Mouse (Mus musculus): ENCODE data around the gene Ccl27a. TPM values are rescaled to one million over a fixed set of nuclear protein-coding genes. Genes with fewer than 3 reads are reported as not detected.
A peak's percentile ranks its signal among the peaks of the same experiment; 100 is the strongest.

Ccl27a gene
- polyA plus RNA-seq, 1 experiment: 34.5 TPM

DNA sequence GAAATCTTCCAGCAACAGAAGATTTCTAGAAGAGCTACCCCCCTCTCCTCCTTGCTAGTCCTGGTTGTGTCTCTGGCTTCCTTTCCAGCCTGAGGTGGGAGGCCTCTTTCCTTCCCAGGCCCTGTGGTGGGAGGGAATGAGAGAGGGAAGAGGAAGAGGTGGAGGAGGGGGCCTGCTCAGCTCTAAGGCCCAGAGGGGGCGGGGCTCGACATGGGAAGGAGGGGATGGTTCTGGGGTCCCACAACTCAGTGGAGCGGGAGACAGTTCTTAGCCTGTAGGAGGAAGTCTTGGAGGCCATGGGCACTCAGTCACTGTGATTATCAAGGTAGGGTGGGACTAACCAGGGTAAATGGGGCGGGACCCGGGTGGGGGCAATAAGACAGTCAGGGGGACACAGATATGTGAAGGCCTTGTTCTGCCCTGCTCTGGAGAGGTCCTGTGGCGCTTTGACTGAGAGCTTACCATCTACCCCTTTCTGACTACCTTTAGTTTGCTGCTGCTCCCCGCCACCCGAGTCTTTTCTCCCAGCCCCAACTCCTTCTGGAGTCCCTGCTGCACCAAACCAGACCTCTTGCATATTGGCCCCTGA lies 11.9 kb downstream of the Ccl27a start:
- H3K4me3 ChIP-seq (replicated peaks; ENCODE audit: extremely low read depth, low read depth, low read length): no peak overlapping the region
- no peak for TF ChIP-seq CTCF (IDR thresholded peaks at IDR 0.05; ENCODE audit: insufficient read depth, low read length)
- no peak for TF ChIP-seq POLR2A (IDR thresholded peaks at IDR 0.05; ENCODE audit: borderline replicate concordance, extremely low read depth, low read depth, low read length)
- WGBS: 62% methylated on average over 8 of the region's 8 CpGs
- DNase-seq: no peak
- H3K4me1 ChIP-seq (ENCODE audit: control insufficient read depth, insufficient read depth, low read length): peaks cover 8% of the 10 kb centered on the region; the same call in 1 of the 2 replicates

DNA sequence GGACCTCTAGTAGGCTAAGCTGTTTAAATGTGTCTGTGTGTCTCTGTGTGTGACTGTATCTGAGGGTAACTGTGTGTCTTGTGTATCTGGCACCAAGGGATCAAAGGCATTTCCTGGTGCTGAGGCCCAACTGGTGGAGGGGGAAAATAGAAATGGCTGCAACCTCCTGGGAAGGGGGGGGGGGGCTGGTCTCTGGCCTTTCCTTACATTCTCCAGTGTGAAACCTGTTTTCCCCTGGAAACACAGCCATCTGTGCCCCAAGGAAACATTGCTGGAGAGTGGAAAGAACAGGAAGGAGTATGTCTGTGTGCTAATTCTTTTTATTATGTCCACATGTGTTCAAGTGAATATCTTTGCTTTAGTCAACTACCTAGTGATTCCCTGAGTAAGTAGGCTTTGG lies 12.4 kb downstream of the Ccl27a start:
- Histone ChIP-seq H3K4me1 (ENCODE audit: control insufficient read depth, insufficient read depth, low read length) (peaks cover 8% of the 10 kb centered on the region; the same call in 1 of the 2 replicates), H3K4me3 (replicated peaks; ENCODE audit: extremely low read depth, low read depth, low read length) (peak overlapping the region; percentile 21)
- TF ChIP-seq CTCF (IDR thresholded peaks at IDR 0.05; ENCODE audit: insufficient read depth, low read length) (no peak), POLR2A (IDR thresholded peaks at IDR 0.05; ENCODE audit: borderline replicate concordance, extremely low read depth, low read depth, low read length) (no peak)
- DNase-seq: no peak

GRCm38 (mm10) chr4:41760911-41761310 lies 13.1 kb downstream of the Ccl27a start:
- TF ChIP-seq CTCF (IDR thresholded peaks at IDR 0.05; ENCODE audit: insufficient read depth, low read length) (no peak), POLR2A (IDR thresholded peaks at IDR 0.05; ENCODE audit: borderline replicate concordance, extremely low read depth, low read depth, low read length) (no peak)
- peaks cover 8% of the 10 kb centered on the region; the same call in 1 of the 2 replicates for H3K4me1 ChIP-seq (ENCODE audit: control insufficient read depth, insufficient read depth, low read length)
- WGBS: 62% methylated on average over 4 of the region's 4 CpGs
- peak overlapping the region; percentile 75 for H3K4me3 ChIP-seq (replicated peaks; ENCODE audit: extremely low read depth, low read depth, low read length)
- DNase-seq: peak; percentile 26

- 6% methylated on average over 15 of the region's 15 CpGs for WGBS
- DNase-seq: peak; percentile 89
- peak; percentile 60; the same call in 1 of the 2 replicates for TF ChIP-seq POLR2A (IDR thresholded peaks at IDR 0.05; ENCODE audit: borderline replicate concordance, extremely low read depth, low read depth, low read length)
- no peak for TF ChIP-seq CTCF (IDR thresholded peaks at IDR 0.05; ENCODE audit: insufficient read depth, low read length)
- Histone ChIP-seq H3K4me3 (replicated peaks; ENCODE audit: extremely low read depth, low read depth, low read length) (peak overlapping the region; percentile 75), H3K4me1 (ENCODE audit: control insufficient read depth, insufficient read depth, low read length) (peaks cover 8% of the 10 kb centered on the region; the same call in 1 of the 2 replicates)
Observed at GRCm38 (mm10) chr4:41760288-41760721, 13.7 kb downstream of the Ccl27a start.

DNA sequence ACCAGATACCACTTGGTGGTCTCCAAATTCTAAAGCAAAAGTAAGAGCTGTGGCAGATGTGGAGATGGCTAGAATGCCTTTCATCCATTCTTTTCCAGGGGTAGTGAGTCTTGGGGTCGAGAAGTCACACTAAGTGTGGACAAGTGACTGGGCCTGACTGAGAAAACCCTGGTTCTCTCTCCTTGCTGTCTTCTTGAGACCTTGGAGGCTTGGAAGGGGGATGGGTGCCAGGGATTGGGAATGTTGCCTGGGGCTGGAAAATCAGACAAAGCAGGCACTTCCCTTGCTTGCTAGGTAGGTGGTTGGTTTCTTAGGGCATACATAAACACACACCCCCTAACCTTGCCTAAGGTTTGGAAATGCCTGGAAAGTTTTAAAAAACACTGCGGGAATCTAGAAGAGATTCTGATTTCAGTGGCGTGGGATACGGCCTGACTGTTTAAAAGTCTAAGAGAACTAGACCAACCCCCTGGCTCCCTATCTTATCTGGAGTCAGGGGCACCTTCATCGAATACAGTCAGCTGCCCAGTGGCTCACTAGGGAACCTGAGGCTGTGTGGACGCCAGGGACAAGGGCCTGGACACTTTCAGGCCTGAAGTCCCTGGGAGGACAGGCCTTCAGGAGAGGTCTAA lies 14.3 kb downstream of the Ccl27a start:
- H3K4me3 ChIP-seq (replicated peaks; ENCODE audit: extremely low read depth, low read depth, low read length): peak overlapping the region; percentile 53
- 28% methylated on average over 6 of the region's 6 CpGs for WGBS
- TF ChIP-seq POLR2A (IDR thresholded peaks at IDR 0.05; ENCODE audit: borderline replicate concordance, extremely low read depth, low read depth, low read length): no peak
- TF ChIP-seq CTCF (IDR thresholded peaks at IDR 0.05; ENCODE audit: insufficient read depth, low read length): no peak
- H3K4me1 ChIP-seq (ENCODE audit: control insufficient read depth, insufficient read depth, low read length): peaks cover 10% of the 10 kb centered on the region
- DNase-seq: no peak

DNA sequence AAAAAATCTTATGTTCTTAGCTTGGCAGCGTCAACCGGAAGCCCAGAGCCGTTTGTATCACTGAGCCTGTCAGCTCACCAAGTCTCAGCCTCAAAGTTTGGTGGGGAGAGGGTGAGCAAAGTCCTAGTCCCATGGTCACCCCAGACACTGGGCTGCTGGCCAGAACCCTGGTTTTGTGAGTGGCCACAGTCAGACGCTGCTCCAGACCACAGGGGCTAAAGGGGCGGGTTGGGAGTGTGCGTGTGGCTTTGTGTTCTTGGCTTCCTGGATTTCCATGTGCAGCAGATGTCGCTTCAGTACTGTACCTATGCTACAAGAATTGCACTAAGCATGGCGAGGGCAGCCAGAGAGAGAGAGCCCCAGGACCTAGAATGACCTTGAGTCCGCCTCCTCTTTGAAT lies 14.8 kb downstream of the Ccl27a start:
- no peak for TF ChIP-seq CTCF (IDR thresholded peaks at IDR 0.05; ENCODE audit: insufficient read depth, low read length)
- no peak for TF ChIP-seq POLR2A (IDR thresholded peaks at IDR 0.05; ENCODE audit: borderline replicate concordance, extremely low read depth, low read depth, low read length)
- Histone ChIP-seq H3K4me1 (ENCODE audit: control insufficient read depth, insufficient read depth, low read length) (peaks cover 12% of the 10 kb centered on the region), H3K4me3 (replicated peaks; ENCODE audit: extremely low read depth, low read depth, low read length) (no peak overlapping the region)
- no peak for DNase-seq
- WGBS: 65% methylated on average over 9 of the region's 9 CpGs

- TF ChIP-seq POLR2A (IDR thresholded peaks at IDR 0.05; ENCODE audit: borderline replicate concordance, extremely low read depth, low read depth, low read length): no peak
- no peak for TF ChIP-seq CTCF (IDR thresholded peaks at IDR 0.05; ENCODE audit: insufficient read depth, low read length)
- WGBS: 93% methylated on average over 4 of the region's 4 CpGs
- peaks cover 12% of the 10 kb centered on the region for H3K4me1 ChIP-seq (ENCODE audit: control insufficient read depth, insufficient read depth, low read length)
- H3K4me3 ChIP-seq (replicated peaks; ENCODE audit: extremely low read depth, low read depth, low read length): no peak overlapping the region
- DNase-seq: no peak
Observed at GRCm38 (mm10) chr4:41758701-41759100, 15.3 kb downstream of the Ccl27a start.

DNA sequence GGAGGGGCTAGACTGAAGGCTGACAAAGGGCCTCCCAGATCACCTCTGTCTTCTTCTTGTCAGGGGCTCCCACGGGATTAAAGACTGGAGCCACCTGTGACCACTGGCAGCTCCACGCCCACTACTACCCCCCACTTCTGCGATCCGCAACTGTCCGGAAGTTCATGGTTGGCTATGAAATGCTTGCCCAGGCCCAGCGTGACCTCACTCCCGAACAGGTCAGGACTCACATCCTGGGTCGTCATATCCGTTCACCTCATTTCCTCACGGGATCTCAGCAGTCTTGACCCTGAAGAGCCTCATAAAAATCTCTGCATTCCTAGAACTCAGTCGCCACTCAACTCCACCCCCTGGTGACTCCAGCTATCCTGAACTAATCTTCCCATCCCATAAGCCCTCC lies 16.0 kb downstream of the Ccl27a start:
- H3K4me1 ChIP-seq (ENCODE audit: control insufficient read depth, insufficient read depth, low read length): peaks cover 12% of the 10 kb centered on the region
- DNase-seq: no peak
- 80% methylated on average over 11 of the region's 11 CpGs for WGBS
- TF ChIP-seq CTCF (IDR thresholded peaks at IDR 0.05; ENCODE audit: insufficient read depth, low read length) (no peak), POLR2A (IDR thresholded peaks at IDR 0.05; ENCODE audit: borderline replicate concordance, extremely low read depth, low read depth, low read length) (no peak)
- H3K4me3 ChIP-seq (replicated peaks; ENCODE audit: extremely low read depth, low read depth, low read length): no peak overlapping the region

DNA sequence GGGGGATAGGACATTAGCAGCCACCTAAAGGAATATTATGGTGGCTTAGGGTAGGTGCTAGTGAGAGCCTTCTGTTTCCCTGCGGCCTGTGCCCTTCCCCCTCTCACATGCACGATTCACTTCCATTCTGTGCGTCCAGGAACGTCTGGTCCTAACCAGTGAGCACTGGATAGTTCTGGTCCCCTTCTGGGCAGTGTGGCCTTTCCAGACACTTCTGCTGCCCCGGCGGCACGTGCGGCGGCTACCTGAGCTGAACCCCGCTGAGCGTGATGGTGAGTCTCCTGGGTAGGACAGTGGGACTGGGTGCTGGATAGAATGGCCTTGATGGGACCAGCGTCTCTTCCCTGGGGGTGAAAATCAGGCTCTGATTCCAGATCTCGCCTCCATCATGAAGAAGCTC lies 16.7 kb downstream of the Ccl27a start:
- Histone ChIP-seq H3K4me1 (ENCODE audit: control insufficient read depth, insufficient read depth, low read length) (peaks cover 12% of the 10 kb centered on the region), H3K4me3 (replicated peaks; ENCODE audit: extremely low read depth, low read depth, low read length) (no peak overlapping the region)
- DNase-seq: no peak
- 95% methylated on average over 13 of the region's 13 CpGs for WGBS
- TF ChIP-seq POLR2A (IDR thresholded peaks at IDR 0.05; ENCODE audit: borderline replicate concordance, extremely low read depth, low read depth, low read length) (no peak), CTCF (IDR thresholded peaks at IDR 0.05; ENCODE audit: insufficient read depth, low read length) (no peak)

DNA sequence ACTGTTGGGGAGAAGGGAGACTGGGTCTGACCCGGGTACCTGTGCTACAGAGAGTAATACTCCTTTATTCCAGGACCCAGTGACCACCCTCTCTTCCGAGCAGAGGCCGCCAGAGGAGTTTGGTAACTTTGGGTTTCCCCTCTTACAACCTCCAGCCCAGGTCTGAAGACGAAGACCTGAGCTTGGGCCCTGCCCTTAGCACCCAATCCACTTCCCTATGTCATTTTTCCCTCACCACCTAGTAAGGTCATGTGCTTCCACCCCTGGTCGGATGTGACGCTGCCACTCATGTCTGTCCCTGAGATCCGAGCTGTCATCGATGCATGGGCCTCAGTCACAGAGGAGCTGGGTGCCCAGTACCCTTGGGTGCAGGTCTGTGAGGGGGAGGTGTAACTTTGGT lies 17.6 kb downstream of the Ccl27a start:
- WGBS: 63% methylated on average over 8 of the region's 8 CpGs
- H3K4me3 ChIP-seq (replicated peaks; ENCODE audit: extremely low read depth, low read depth, low read length): peak overlapping the region; percentile 26
- DNase-seq: no peak
- peaks cover 8% of the 10 kb centered on the region for H3K4me1 ChIP-seq (ENCODE audit: control insufficient read depth, insufficient read depth, low read length)
- TF ChIP-seq CTCF (IDR thresholded peaks at IDR 0.05; ENCODE audit: insufficient read depth, low read length): no peak
- TF ChIP-seq POLR2A (IDR thresholded peaks at IDR 0.05; ENCODE audit: borderline replicate concordance, extremely low read depth, low read depth, low read length): no peak
